Mouse (Mus musculus) olfactory bulb, adult 2 months (tissue): ENCODE results near the gene Tnfaip2.

Experiments
- CTCF ChIP-seq: fragments of 200-500 bp; IDR thresholded peaks from 2 replicates; pipeline ENCODE4 v1.5.1; 2012; ENCODE audit warnings: low read depth, mild to moderate bottlenecking, low read length, moderate library complexity; ENCODE audit not compliant: insufficient read depth
- POLR2A ChIP-seq: fragments of 200-500 bp; IDR thresholded peaks from 2 replicates; pipeline ENCODE4 v1.6.1; 2012; ENCODE audit warnings: mild to moderate bottlenecking, low read depth, low read length, moderate library complexity; ENCODE audit not compliant: insufficient read depth

- no peak for TF ChIP-seq CTCF
- no peak for TF ChIP-seq POLR2A
Measured at GRCm38 (mm10) chr12:111471721-111472120, 29.5 kb downstream of the Tnfaip2 start.
